Mouse (Mus musculus): ENCODE data around the gene Med9.
"Not testable (repeated sequence)": the region's sequence is repeated elsewhere in the genome, so short reads cannot be mapped to it uniquely, and the experiment has no call there.

The Med9 gene

DNA sequence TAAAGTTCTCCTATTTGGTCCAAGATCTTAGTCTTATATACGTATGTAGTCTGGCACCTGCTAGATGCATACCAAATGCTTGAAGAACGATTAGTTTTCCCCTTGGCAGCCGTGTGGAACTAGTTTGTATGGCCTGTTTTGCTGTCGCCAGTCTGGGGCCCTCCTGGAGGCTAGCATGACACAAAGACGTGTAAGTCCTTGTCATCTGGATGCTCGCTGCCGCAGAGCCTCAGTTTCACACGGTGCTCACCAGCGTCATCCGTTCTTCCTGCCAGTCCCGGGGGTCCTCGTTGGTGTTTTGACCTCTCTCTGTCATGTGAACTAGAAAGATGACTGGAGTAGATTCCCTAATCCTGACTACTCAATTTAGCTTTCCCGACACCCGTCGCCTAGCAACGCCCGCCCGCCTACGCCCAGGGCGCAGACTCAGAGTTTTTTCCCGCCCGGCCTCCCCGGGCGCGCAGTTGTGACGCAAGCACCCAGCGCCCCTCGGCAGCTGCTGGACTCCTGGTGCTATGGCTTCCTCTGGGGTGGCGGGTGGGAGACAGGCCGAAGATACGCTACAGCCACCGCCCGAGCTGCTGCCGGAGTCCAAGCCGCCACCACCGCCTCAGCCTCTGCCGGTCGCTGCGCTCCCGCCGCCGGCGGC is at the start of gene Med9:
Gene Med9 (plus strand): TSS at position 455 of the 649 bp plus-strand sequence.
- DNase-seq (ENCODE audit: low spot score), result peak; percentile 97

GRCm38 (mm10) chr11:59899711-59900685 is 48.0 kb upstream of the Med9 start:
- DNase-seq (ENCODE audit: low spot score), result no peak

DNA sequence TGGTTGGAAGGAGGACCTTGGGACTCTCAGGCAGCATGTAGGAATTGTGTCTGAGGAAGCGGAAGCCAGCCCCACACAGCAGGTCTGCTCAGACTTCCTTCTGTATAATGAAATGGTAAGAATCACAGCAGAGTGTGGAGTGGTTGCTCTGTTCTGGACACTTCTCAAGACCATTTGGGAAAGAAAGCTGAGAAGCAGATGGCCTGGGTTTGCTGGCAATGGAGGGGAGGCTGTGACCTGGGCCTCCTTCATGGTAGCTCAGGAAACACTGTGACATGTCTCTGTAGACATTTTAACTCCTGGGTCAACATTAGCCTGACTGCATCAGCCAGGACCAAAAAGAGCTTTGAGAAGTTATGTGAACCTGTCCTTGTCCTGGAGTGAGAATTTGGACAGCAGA is 47.0 kb upstream of the Med9 start:
- no peak for DNase-seq (ENCODE audit: low spot score)

DNA sequence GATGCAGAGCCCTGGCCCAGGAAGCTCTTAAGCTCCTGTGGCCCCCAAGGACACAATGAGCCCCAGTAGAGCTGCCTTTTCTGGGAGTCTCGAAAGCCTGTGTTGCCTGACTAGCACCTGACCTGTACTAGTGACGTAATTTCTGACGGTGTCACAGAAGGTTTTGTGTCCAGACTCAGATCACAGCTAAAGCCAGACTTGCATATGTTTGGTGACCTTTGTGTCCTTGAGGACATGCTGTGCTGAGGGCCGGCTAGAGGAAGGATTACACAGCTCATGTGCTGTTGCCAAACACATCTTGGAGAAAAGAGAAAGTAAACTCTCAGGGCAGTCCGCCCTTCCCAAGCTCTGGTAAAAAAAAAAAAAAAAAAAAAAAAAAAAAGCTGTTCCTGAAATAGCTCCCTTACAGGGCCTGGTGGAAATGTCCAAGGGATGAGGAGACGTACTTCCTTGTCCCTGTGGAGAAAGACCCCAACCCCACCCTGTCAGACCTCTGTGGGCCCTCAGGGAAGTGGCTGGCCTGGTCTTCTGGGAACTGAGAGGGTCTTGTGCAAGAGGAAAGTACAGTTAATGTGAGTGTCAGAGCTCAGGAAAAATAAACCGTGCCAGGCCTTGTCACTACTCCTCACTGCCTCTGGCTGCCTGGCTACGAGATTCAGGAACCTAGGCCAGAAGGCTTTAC is 45.8 kb upstream of the Med9 start:
- DNase-seq (ENCODE audit: low spot score), result no peak

GRCm38 (mm10) chr11:59906521-59907123 is 41.4 kb upstream of the Med9 start:
- DNase-seq (ENCODE audit: low spot score), result no peak

DNA sequence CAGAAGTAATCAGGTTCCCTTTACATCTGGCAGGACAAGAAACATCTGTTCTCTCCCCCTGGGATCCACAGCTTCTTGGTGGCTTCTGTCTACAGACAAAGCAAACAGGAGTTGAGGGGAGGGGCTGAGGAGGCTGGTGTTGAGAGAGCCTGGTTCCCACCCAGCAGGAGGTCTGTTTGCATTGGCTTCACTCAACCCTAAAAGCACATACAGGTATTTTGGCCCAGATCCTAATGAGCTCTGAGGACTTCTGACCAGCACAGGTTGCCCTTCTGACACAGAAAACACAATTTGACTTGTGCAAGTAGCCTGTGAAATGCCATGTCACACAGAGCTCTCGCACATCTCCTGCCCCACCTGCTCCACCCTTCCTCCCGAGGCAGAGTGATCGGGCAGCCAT is 39.6 kb upstream of the Med9 start:
- no peak for DNase-seq (ENCODE audit: low spot score)

- no peak for DNase-seq (ENCODE audit: low spot score)
Observed at GRCm38 (mm10) chr11:59910586-59910985, 37.4 kb upstream of the Med9 start.

- DNase-seq (ENCODE audit: low spot score), result no peak
Observed at GRCm38 (mm10) chr11:59911523-59911922, 36.5 kb upstream of the Med9 start.

GRCm38 (mm10) chr11:59913702-59914101 is 34.3 kb upstream of the Med9 start:
- no peak for DNase-seq (ENCODE audit: low spot score)

DNA sequence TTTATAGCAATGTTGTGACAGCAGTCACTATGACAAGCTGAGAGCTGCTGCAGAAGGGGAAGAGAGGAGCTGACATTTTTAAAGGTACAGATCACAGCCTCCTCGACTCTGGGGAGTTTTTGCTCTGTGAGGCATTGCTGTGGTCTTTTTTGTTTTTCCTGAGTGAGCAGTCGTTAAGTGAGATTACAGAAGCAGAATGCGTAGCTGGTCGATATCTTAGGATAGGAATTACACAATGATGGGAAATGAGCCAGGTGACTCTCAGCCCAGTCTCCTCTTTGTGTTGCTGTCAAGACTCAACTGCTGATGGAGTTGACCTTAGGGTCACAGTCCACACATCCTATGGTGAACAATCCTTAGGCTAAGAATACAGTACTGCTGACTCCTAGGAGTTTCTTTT is 30.0 kb upstream of the Med9 start:
- DNase-seq (ENCODE audit: low spot score), result no peak

GRCm38 (mm10) chr11:59919401-59919800 is 28.6 kb upstream of the Med9 start:
- no peak for DNase-seq (ENCODE audit: low spot score)

DNA sequence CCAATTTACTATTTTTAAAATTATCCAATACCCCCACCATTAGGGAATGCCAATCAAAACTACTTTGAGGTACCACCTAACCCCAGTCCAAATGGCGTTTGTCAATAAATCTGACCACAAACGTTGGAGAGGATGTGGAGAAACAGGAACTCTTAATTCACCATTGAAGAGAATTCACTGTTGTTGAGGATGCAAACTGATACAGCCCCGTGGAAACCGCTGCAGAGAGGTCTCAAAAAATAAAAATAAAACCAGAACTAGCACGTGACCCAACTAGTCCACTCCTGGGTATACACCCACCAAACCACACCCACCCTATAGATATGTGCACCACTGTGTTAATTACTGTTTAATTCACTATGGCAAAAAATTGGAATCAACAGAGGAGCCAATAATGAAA is 27.7 kb upstream of the Med9 start:
- no peak for DNase-seq (ENCODE audit: low spot score)

DNA sequence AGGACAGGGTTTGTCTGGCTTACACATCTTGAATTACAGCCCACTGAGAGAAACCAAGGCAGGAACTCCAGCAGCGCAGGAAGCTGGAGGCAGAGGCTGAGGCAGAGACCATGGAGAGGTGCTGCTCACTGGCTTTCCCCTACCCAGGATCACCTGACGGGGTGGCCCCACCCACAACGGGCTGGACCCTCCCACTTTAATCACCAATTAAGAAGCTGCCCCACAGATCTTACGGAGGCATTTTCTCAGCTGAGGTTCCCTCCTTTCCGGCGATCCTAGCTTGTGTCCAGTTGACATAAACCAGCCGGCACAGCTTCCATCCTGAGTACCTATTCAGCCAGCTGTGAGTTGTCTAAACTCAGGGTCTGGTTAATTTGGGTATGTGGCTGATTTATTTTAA is 26.7 kb upstream of the Med9 start:
- no peak for DNase-seq (ENCODE audit: low spot score)

GRCm38 (mm10) chr11:59930031-59930430 is 18.0 kb upstream of the Med9 start:
- no peak for DNase-seq (ENCODE audit: low spot score)

DNA sequence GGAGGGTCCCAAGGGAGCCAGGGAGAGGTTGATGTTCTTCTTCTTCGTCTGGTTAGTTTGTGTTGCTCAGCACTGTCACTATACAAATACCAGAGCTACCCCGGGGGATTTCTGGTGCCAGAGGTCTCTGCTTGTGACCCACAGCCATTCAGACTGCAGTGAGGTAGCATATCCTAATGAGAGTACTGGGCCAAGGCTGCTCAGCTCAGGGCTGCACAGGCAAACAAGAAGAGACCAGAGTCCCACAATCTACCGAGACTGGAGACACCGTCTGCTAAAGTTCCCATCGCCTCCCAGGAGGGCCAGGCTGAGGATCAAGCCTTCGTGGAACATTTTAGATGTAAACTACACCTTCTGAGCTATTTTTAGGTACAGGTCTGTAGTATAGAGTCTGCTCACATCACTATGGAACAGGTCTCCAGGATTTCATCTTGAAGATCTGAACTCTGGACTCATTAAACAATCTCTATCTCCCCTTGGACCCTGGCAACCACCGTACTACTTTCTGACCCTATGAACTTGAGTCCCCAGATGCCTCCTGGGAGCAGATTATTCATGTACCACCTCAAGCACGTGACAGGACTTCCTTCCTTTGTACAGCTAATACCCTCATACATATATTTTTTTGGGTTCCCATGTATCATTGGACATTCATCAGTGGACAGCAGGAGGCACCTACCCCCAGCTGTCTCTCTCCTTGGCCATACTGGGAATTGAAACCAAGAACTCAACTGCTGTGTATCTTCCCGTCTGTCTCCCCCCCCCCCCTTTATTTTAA is 15.3 kb upstream of the Med9 start:
- DNase-seq (ENCODE audit: low spot score), result no peak

DNA sequence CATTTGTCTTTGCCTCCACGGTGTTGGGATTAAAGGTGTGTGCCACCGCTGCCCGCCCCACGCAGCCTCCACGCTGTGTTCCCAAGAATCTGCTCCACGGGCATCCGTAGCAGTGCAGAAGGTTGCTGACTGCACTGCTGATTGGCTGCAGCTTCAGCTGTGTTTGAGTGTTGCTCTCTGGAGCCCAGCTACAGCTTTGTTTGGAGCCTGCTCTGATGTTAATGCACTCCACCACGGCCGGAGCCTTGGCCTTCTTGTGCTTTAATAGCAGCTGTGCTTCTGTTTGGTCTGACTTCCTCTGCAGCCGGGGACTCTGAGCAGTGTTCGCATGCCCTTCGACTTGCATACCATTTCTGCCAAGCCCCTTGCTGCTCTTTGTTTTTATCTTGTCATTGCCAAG is 14.1 kb upstream of the Med9 start:
- no peak for DNase-seq (ENCODE audit: low spot score)

DNA sequence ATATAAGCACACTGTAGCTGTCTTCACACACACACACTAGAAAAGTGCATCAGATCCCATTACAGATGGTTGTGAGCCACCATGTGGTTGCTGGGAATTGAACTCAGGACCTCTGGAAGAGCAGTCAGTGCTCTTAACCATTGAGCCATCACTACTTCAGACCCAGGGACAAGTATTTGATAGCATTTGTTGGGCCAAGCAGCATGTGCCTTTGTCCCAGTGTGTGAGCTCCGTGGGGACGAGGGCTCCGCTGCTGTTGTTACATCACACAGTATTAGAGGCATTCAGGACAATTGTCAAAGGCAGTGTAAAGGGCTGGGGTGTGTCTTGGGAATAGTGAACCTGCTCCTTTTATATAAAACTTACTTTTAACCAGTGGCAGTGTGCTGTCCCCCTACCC is 11.0 kb upstream of the Med9 start:
- DNase-seq (ENCODE audit: low spot score), result no peak

DNA sequence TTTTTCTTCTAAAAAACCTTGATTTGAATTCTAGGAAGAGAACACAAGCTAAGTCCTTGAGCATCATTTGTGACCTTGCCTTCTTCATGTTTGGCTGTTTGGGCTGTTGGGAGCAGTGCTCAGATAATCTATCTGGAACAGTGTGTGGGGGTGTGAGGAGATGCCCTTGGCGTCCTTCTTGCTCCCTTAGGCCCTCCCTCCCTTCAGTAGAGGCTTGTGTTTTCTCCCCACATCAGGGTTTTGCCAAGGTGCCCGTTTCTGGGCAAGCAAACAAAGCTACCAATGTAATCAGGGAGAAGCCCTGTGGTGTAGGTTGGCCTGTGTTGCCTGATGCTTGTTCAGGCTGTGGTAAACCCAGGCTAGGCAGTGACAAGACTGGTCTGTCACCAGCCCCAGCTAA is 10.4 kb upstream of the Med9 start:
- no peak for DNase-seq (ENCODE audit: low spot score)

DNA sequence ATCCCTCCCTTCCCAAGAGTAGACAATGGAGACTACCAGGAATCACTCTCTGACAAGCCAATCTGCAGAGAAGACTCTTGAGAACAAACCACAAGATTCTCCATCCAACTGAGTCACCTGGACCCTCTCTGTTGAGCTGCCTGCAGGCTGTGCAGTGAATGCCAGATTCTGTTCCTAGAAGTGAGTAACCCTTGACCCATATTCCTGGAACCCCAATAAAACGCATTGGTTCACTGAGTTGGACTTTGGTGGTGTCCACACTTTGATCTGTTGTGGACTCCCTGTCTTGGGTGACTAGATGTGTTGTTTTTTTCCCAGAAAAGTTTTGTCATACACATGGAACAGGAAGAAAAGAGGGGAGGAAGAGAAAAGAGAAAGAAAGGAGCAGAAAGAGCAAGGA is 8.2 kb upstream of the Med9 start:
- no peak for DNase-seq (ENCODE audit: low spot score)

GRCm38 (mm10) chr11:59940645-59941044 is 7.4 kb upstream of the Med9 start:
- no peak for DNase-seq (ENCODE audit: low spot score)

DNA sequence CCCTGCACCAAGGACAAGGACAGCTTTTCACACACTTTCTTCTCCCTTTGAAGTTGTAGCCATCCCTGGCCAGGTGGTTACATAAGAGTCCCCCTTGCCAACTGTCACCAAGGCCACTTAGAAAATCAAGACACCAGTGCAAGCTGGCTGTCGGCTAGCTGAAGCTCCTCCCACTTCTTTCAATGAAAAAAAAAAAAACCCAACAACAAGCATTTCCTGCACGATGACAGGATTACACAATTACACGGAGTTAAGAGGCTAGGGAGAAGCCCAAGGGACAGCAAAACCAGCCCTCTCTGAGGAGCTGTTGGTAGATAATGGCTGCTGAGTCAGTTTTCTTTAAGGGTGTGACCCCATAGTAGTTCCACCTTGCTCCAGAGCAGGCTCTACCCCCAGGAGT is 6.6 kb upstream of the Med9 start:
- no peak for DNase-seq (ENCODE audit: low spot score)

DNA sequence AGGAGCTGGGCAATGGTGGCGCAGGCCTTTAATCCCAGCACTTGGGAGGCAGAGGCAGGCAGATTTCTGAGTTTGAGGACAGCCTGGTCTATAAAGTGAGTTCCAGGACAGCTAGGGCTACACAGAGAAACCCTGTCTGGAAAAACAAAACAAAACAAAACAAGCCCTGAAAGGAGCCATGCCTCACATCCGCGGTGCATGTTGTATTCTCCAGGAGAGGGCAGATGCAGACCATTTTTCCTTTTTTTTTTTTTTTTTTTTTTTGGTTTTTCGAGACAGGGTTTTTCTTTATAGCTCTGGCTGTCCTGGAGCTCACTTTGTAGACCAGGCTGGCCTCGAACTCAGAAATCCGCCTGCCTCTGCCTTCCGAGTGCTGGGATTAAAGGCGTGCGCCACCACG is 3.2 kb upstream of the Med9 start:
- not testable (repeated sequence) for DNase-seq (ENCODE audit: low spot score)
